Comparison of ENCODE assay signal across 21 mouse cellular contexts in the genomic region with DNA sequence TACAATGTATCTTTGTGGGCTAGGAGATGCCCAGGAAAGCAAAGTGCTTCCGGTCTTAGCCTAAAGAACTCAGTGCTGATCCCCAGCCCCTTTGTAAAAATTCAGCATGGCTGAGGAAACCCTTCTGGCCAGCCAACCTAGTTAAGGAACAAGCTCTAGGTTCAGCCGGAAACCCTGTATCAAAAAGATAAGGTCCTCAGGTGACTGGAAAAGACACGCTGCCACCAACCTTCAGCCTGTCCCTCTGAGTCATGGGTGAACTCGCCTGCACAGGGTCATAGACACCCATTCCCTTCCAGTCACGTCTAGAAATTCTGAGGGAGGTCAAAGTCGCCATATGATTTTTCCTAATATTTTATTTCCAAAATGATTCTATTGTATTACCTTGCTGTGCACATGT.
DNase-seq lines count a peak whose midpoint lies in the region; ATAC-seq and TF ChIP-seq lines count a peak whose summit lies in the region.
"Had no signal": no experiment of that assay in that cellular context is flagged by ENCODE, and none has a peak within 500 bp of the region (broad histone marks: within the 10 kb centered on the region; RNA-seq: fewer than 3 reads in every experiment).

No protein-coding gene starts in this region.

- H3K27me3 ChIP-seq in intestine, postnatal 0 days (replicated peaks; ENCODE audit: control insufficient read depth, insufficient read depth, low read length), result no peaks in the 10 kb centered on the region
- 0 out of 2 replicates have a peak, but pooled peaks cover 3% of the 10 kb centered on the region for H3K27me3 ChIP-seq in intestine, embryonic 15.5 days (replicated peaks)
- no peaks in the 10 kb centered on the region for H3K27me3 ChIP-seq in stomach, postnatal 0 days (ENCODE audit: control insufficient read depth, insufficient read depth, low read length)
- no peaks in the 10 kb centered on the region for H3K27me3 ChIP-seq in hindbrain, embryonic 11.5 days (ENCODE audit: control insufficient read depth, insufficient read depth, low read length)
- H3K27me3 ChIP-seq: Patski had no signal

- ATAC-seq in intestine, postnatal 0 days, result peak; percentile 76
- ATAC-seq in intestine, embryonic 15.5 days, result no peak
- ATAC-seq in stomach, postnatal 0 days (ENCODE audit: low FRiP score, low TSS enrichment), result peak; percentile 78
- ATAC-seq in megakaryocyte progenitor cell, adult 5-6 weeks (replicated peaks; ENCODE audit: poor library complexity), result no peak
- no peak for ATAC-seq in hindbrain, embryonic 11.5 days (ENCODE audit: low FRiP score)
- ATAC-seq: activated CD4-positive, CD25-positive, alpha-beta regulatory T cell, adult 4 months; CD4-positive, CD25-positive, alpha-beta regulatory T cell, adult 4 months; Patski had no signal

- peak; percentile 82 for DNase-seq in 416B (ENCODE audit: low read depth)
- DNase-seq in stomach, postnatal 0 days (ENCODE audit: low spot score), result peak; percentile 40
- no peak for DNase-seq in hindbrain, embryonic 11.5 days (ENCODE audit: low spot score)
- DNase-seq: adrenal gland, adult 2 months; adrenal gland, adult 8-10 months; adrenal gland, postnatal 10 days; adrenal gland, postnatal 14 days; adrenal gland, postnatal 25 days; adrenal gland, postnatal 36 days; B cell, adult 2 months; cerebellum, adult 11 months; cerebellum, adult 11-12 months; cerebellum, adult 18-20 months; cerebellum, adult 2 months had no signal

- no peak overlapping the region for H3K4me3 ChIP-seq in intestine, postnatal 0 days (ENCODE audit: low read depth, low read length)
- no peak overlapping the region for H3K4me3 ChIP-seq in intestine, embryonic 15.5 days (replicated peaks)
- no peak overlapping the region for H3K4me3 ChIP-seq in stomach, postnatal 0 days (ENCODE audit: low read depth, low read length)
- no peak overlapping the region for H3K4me3 ChIP-seq in hindbrain, embryonic 11.5 days (ENCODE audit: low read depth, low read length)

- no peak overlapping the region for H3K9ac ChIP-seq in intestine, postnatal 0 days (ENCODE audit: low read depth, low read length)
- no peak overlapping the region for H3K9ac ChIP-seq in intestine, embryonic 15.5 days
- no peak overlapping the region for H3K9ac ChIP-seq in stomach, postnatal 0 days (ENCODE audit: low read length)
- H3K9ac ChIP-seq in hindbrain, embryonic 11.5 days (ENCODE audit: low read depth, low read length), result no peak overlapping the region

- 64% methylated on average over 6 of the region's 6 CpGs for WGBS in intestine, postnatal 0 days
- WGBS in intestine, embryonic 15.5 days, result 73% methylated on average over 6 of the region's 6 CpGs
- WGBS in stomach, postnatal 0 days, result 70% methylated on average over 6 of the region's 6 CpGs
- 87% methylated on average over 6 of the region's 6 CpGs for WGBS in hindbrain, embryonic 11.5 days

- TF ChIP-seq CTCF in intestine, postnatal 0 days (IDR thresholded peaks at IDR 0.05; ENCODE audit: low read depth), result no peak
- TF ChIP-seq CTCF in stomach, postnatal 0 days (IDR thresholded peaks at IDR 0.05; ENCODE audit: low read depth), result no peak

- H3K27ac ChIP-seq in intestine, postnatal 0 days (ENCODE audit: low read depth, low read length), result no peak overlapping the region
- no peak overlapping the region for H3K27ac ChIP-seq in intestine, embryonic 15.5 days
- no peak overlapping the region for H3K27ac ChIP-seq in stomach, postnatal 0 days (replicated peaks)
- H3K27ac ChIP-seq in hindbrain, embryonic 11.5 days (ENCODE audit: low read depth, low read length), result no peak overlapping the region

- TF ChIP-seq EP300 in stomach, postnatal 0 days (optimal IDR thresholded peaks at IDR 0.05), result no peak

- H3K4me2 ChIP-seq in intestine, postnatal 0 days (replicated peaks; ENCODE audit: low read depth), result no peak overlapping the region
- H3K4me2 ChIP-seq in intestine, embryonic 15.5 days (replicated peaks), result no peak overlapping the region
- no peak overlapping the region for H3K4me2 ChIP-seq in stomach, postnatal 0 days (replicated peaks; ENCODE audit: low read depth)
- H3K4me2 ChIP-seq in hindbrain, embryonic 11.5 days (replicated peaks; ENCODE audit: low read depth, low read length), result no peak overlapping the region

- no peaks in the 10 kb centered on the region for H3K4me1 ChIP-seq in intestine, postnatal 0 days (replicated peaks; ENCODE audit: control insufficient read depth, insufficient read depth, low read length)
- no peaks in the 10 kb centered on the region for H3K4me1 ChIP-seq in intestine, embryonic 15.5 days (replicated peaks)
- H3K4me1 ChIP-seq in stomach, postnatal 0 days (replicated peaks; ENCODE audit: control insufficient read depth, insufficient read depth), result no peaks in the 10 kb centered on the region
- H3K4me1 ChIP-seq in hindbrain, embryonic 11.5 days (replicated peaks; ENCODE audit: control insufficient read depth, insufficient read depth, low read length), result no peaks in the 10 kb centered on the region

- no peaks in the 10 kb centered on the region for H3K36me3 ChIP-seq in intestine, postnatal 0 days (ENCODE audit: control insufficient read depth, insufficient read depth)
- no peaks in the 10 kb centered on the region for H3K36me3 ChIP-seq in intestine, embryonic 15.5 days
- H3K36me3 ChIP-seq in stomach, postnatal 0 days (ENCODE audit: control insufficient read depth, insufficient read depth, low read length), result no peaks in the 10 kb centered on the region
- no peaks in the 10 kb centered on the region for H3K36me3 ChIP-seq in hindbrain, embryonic 11.5 days (ENCODE audit: control insufficient read depth, insufficient read depth, low read length)
- H3K36me3 ChIP-seq: G1E had no signal

- H3K9me3 ChIP-seq in intestine, postnatal 0 days (ENCODE audit: control insufficient read depth), result no peaks in the 10 kb centered on the region
- H3K9me3 ChIP-seq in intestine, embryonic 15.5 days, result no peaks in the 10 kb centered on the region
- no peaks in the 10 kb centered on the region for H3K9me3 ChIP-seq in stomach, postnatal 0 days (ENCODE audit: control insufficient read depth, low read length)
- H3K9me3 ChIP-seq in hindbrain, embryonic 11.5 days (ENCODE audit: control insufficient read depth, low read length), result no peaks in the 10 kb centered on the region

Comparison
In these comparisons a context has a peak if more than half of its experiments do, and no peak if none do; other contexts are left out.
1. ATAC-seq: peak in intestine, postnatal 0 days (single experiment) and stomach, postnatal 0 days (single experiment); none in intestine, embryonic 15.5 days (single experiment), megakaryocyte progenitor cell, adult 5-6 weeks (single experiment) and hindbrain, embryonic 11.5 days (single experiment).